Mouse (Mus musculus) liver, postnatal 0 days (tissue): ENCODE data around the gene Gpr137c.
A peak's percentile ranks its signal among the peaks of the same experiment; 100 is the strongest.

Experiments
- CTCF ChIP-seq: sonication (generic); IDR thresholded peaks from 2 replicates; pipeline ENCODE4 v1.5.1; 2016; ENCODE audit warnings: antibody characterized with exemption, low read depth
- EP300 ChIP-seq: IDR thresholded peaks from 2 replicates; pipeline ENCODE4 v1.6.1; 2016; ENCODE audit warnings: antibody characterized with exemption, low read depth, mild to moderate bottlenecking

- peak; percentile 69 for TF ChIP-seq CTCF
- TF ChIP-seq EP300 = no peak
Measured at GRCm38 (mm10) chr14:45241613-45242012, 22.1 kb downstream of the Gpr137c start.
